Mouse (Mus musculus): Measurements from ENCODE around the gene Cryba2.

- TF ChIP-seq EP300 (optimal IDR thresholded peaks at IDR 0.05) (no peak), CTCF (IDR thresholded peaks at IDR 0.05; ENCODE audit: low read depth) (no peak)
These were observed 38.5 kb downstream of the Cryba2 start, which contains the start of gene Cdk5r2 for GRCm38 (mm10) chr1:74854306-74855056.

Data from stomach, postnatal 0 days (tissue).